Mouse (Mus musculus) hindbrain, embryonic 13.5 days (tissue): ENCODE measurements around the gene Tsen54. TPM values are rescaled to one million over a fixed set of nuclear protein-coding genes. Genes with fewer than 3 reads are reported as not detected.

Experiments used
- ATAC-seq: fragments of 200-750 bp; cut with Nextera tagmentation; 2 replicates; pipeline ENCODE4 v1.8.0; 2017; ENCODE audit warnings: moderate TSS enrichment; ENCODE audit not compliant: low FRiP score
- H3K27ac ChIP-seq: fragments of 300-500 bp; sonication (generic); 2 replicates; pipeline ENCODE4 v1.5.1; 2015; ENCODE audit warnings: inconsistent platforms, mild to moderate bottlenecking, moderate library complexity
- H3K27me3 ChIP-seq: fragments of 300-500 bp; sonication (generic); 2 replicates; pipeline ENCODE4 v1.6.1; 2015; ENCODE audit warnings: mild to moderate bottlenecking, inconsistent platforms
- H3K36me3 ChIP-seq: fragments of 300-500 bp; sonication (generic); 2 replicates; pipeline ENCODE4 v1.6.1; 2015; ENCODE audit warnings: mild to moderate bottlenecking, inconsistent platforms
- H3K4me1 ChIP-seq: fragments of 300-500 bp; sonication (generic); replicated peaks from 2 replicates; pipeline ENCODE4 v1.6.1; 2015; ENCODE audit warnings: inconsistent platforms
- H3K4me2 ChIP-seq: fragments of 300-500 bp; sonication (generic); 2 replicates; pipeline ENCODE4 v1.6.1; 2015; ENCODE audit warnings: inconsistent platforms, mild to moderate bottlenecking, moderate library complexity
- H3K4me3 ChIP-seq: fragments of 300-500 bp; sonication (generic); 2 replicates; pipeline ENCODE4 v1.5.1; 2015; ENCODE audit warnings: mild to moderate bottlenecking, inconsistent platforms
- H3K9ac ChIP-seq: fragments of 300-500 bp; sonication (generic); 2 replicates; pipeline ENCODE4 v1.6.1; 2015; ENCODE audit warnings: mild to moderate bottlenecking, inconsistent platforms
- H3K9me3 ChIP-seq: fragments of 300-500 bp; sonication (generic); 2 replicates; pipeline ENCODE4 v1.6.1; 2016; ENCODE audit warnings: inconsistent platforms
- WGBS: fragments of 180-500 bp; shearing (Covaris S2); methylation state at CpG from one replicate; pipeline ENCODE4 v1.1.7; 2015; 5-methylcytosine and 5-hydroxymethylcytosine counted together
- polyA plus RNA-seq: library from polyadenylated mRNA; unstranded; fragments of >200 nt; fragmentation: Nextera tagmentation; extraction: Ambion mirVana; gene quantifications from 2 replicates; pipeline ENCODE4 v1.2.1, GENCODE M21; 2015

Tsen54 gene
- polyA plus RNA-seq, 1 experiment from 2014 or later = 25.4 TPM

- Histone ChIP-seq H3K27ac (peak overlapping the region; percentile 88), H3K4me2 (peak overlapping the region; percentile 50), H3K4me1 (peaks cover 84% of the 10 kb centered on the region), H3K4me3 (no peak overlapping the region), H3K9ac (peak overlapping the region; percentile 21; the same call in 1 of the 2 replicates), H3K27me3 (no peaks in the 10 kb centered on the region), H3K36me3 (no peaks in the 10 kb centered on the region), H3K9me3 (no peaks in the 10 kb centered on the region)
- 2% methylated on average over 9 of the region's 9 CpGs for WGBS
- ATAC-seq = peak; percentile 74
Observed at GRCm38 (mm10) chr11:115779038-115779571, 35.4 kb upstream of the Tsen54 start.

- H3K9me3 ChIP-seq = no peaks in the 10 kb centered on the region
- H3K9ac ChIP-seq = peak overlapping the region; percentile 65
- peak; percentile 74 for ATAC-seq
- peak overlapping the region; percentile 23 for H3K4me3 ChIP-seq
- WGBS = 7% methylated on average over 20 of the region's 20 CpGs
- no peaks in the 10 kb centered on the region for H3K27me3 ChIP-seq
- H3K27ac ChIP-seq = peak overlapping the region; percentile 88
- H3K4me1 ChIP-seq = peaks cover 87% of the 10 kb centered on the region
- H3K36me3 ChIP-seq = peaks cover 1% of the 10 kb centered on the region; the same call in 1 of the 2 replicates
- H3K4me2 ChIP-seq = peak overlapping the region; percentile 50
Observed at GRCm38 (mm10) chr11:115780141-115781070, 34.1 kb upstream of the Tsen54 start.

- Histone ChIP-seq H3K36me3 (peaks cover 50% of the 10 kb centered on the region), H3K4me3 (no peak overlapping the region), H3K4me2 (no peak overlapping the region), H3K27ac (peak overlapping the region; percentile 52), H3K9ac (0 out of 2 replicates have a peak overlapping the region, but pooled peaks have one; percentile 39), H3K4me1 (peaks cover 51% of the 10 kb centered on the region), H3K27me3 (no peaks in the 10 kb centered on the region), H3K9me3 (no peaks in the 10 kb centered on the region)
- no peak for ATAC-seq
- WGBS = 61% methylated on average over 6 of the region's 6 CpGs
Observed at GRCm38 (mm10) chr11:115786473-115786872, 28.1 kb upstream of the Tsen54 start.

- no peak for ATAC-seq
- H3K36me3 ChIP-seq = peaks cover 83% of the 10 kb centered on the region
- no peak overlapping the region for H3K27ac ChIP-seq
- no peak overlapping the region for H3K4me2 ChIP-seq
- WGBS = 85% methylated on average over 7 of the region's 7 CpGs
- H3K9ac ChIP-seq = no peak overlapping the region
- no peaks in the 10 kb centered on the region for H3K27me3 ChIP-seq
- peaks cover 25% of the 10 kb centered on the region for H3K4me1 ChIP-seq
- no peak overlapping the region for H3K4me3 ChIP-seq
- H3K9me3 ChIP-seq = no peaks in the 10 kb centered on the region
Observed at GRCm38 (mm10) chr11:115789787-115790186, 24.7 kb upstream of the Tsen54 start.

GRCm38 (mm10) chr11:115791919-115792318 is 22.6 kb upstream of the Tsen54 start:
- Histone ChIP-seq H3K9ac (no peak overlapping the region), H3K27ac (no peak overlapping the region), H3K9me3 (no peaks in the 10 kb centered on the region), H3K36me3 (peaks cover 94% of the 10 kb centered on the region), H3K4me3 (no peak overlapping the region), H3K27me3 (no peaks in the 10 kb centered on the region), H3K4me1 (peaks cover 3% of the 10 kb centered on the region), H3K4me2 (no peak overlapping the region)
- ATAC-seq = no peak
- WGBS = 96% methylated on average over 16 of the region's 16 CpGs

- Histone ChIP-seq H3K9ac (no peak overlapping the region), H3K9me3 (no peaks in the 10 kb centered on the region), H3K27ac (no peak overlapping the region), H3K4me3 (no peak overlapping the region), H3K27me3 (no peaks in the 10 kb centered on the region), H3K4me1 (0 out of 2 replicates have a peak, but pooled peaks cover under 1% of the 10 kb centered on the region), H3K36me3 (peaks cover 95% of the 10 kb centered on the region), H3K4me2 (no peak overlapping the region)
- no peak for ATAC-seq
- 89% methylated on average over 14 of the region's 14 CpGs for WGBS
Observed at GRCm38 (mm10) chr11:115792353-115792752, 22.2 kb upstream of the Tsen54 start.

GRCm38 (mm10) chr11:115796898-115797297 is 17.6 kb upstream of the Tsen54 start:
- H3K36me3 ChIP-seq = peaks cover 100% of the 10 kb centered on the region
- no peaks in the 10 kb centered on the region for H3K4me1 ChIP-seq
- no peak for ATAC-seq
- 0 out of 2 replicates have a peak overlapping the region, but pooled peaks have one; percentile 9 for H3K27ac ChIP-seq
- H3K9ac ChIP-seq = no peak overlapping the region
- 83% methylated on average over 15 of the region's 15 CpGs for WGBS
- H3K4me2 ChIP-seq = no peak overlapping the region
- H3K4me3 ChIP-seq = no peak overlapping the region
- no peaks in the 10 kb centered on the region for H3K9me3 ChIP-seq
- no peaks in the 10 kb centered on the region for H3K27me3 ChIP-seq

- Histone ChIP-seq H3K27me3 (no peaks in the 10 kb centered on the region), H3K27ac (0 out of 2 replicates have a peak overlapping the region, but pooled peaks have one; percentile 9), H3K36me3 (peaks cover 100% of the 10 kb centered on the region), H3K4me1 (no peaks in the 10 kb centered on the region), H3K9me3 (no peaks in the 10 kb centered on the region), H3K4me3 (no peak overlapping the region), H3K9ac (no peak overlapping the region), H3K4me2 (no peak overlapping the region)
- 84% methylated on average over 9 of the region's 9 CpGs for WGBS
- ATAC-seq = no peak
Observed at GRCm38 (mm10) chr11:115797665-115798064, 16.9 kb upstream of the Tsen54 start.

GRCm38 (mm10) chr11:115800981-115801380 is 13.5 kb upstream of the Tsen54 start:
- no peaks in the 10 kb centered on the region for H3K9me3 ChIP-seq
- H3K4me2 ChIP-seq = no peak overlapping the region
- H3K27ac ChIP-seq = no peak overlapping the region
- no peaks in the 10 kb centered on the region for H3K27me3 ChIP-seq
- no peak for ATAC-seq
- 89% methylated on average over 17 of the region's 18 CpGs for WGBS
- no peaks in the 10 kb centered on the region for H3K4me1 ChIP-seq
- no peak overlapping the region for H3K9ac ChIP-seq
- H3K4me3 ChIP-seq = no peak overlapping the region
- H3K36me3 ChIP-seq = peaks cover 91% of the 10 kb centered on the region

- Histone ChIP-seq H3K36me3 (peaks cover 81% of the 10 kb centered on the region), H3K4me2 (no peak overlapping the region), H3K27ac (no peak overlapping the region), H3K9me3 (no peaks in the 10 kb centered on the region), H3K4me3 (no peak overlapping the region), H3K9ac (no peak overlapping the region), H3K4me1 (peaks cover 20% of the 10 kb centered on the region), H3K27me3 (no peaks in the 10 kb centered on the region)
- no peak for ATAC-seq
- 93% methylated on average over 24 of the region's 24 CpGs for WGBS
Observed at GRCm38 (mm10) chr11:115803072-115803709, 11.3 kb upstream of the Tsen54 start.

GRCm38 (mm10) chr11:115805005-115805404 is 9.5 kb upstream of the Tsen54 start:
- Histone ChIP-seq H3K4me3 (no peak overlapping the region), H3K36me3 (peaks cover 63% of the 10 kb centered on the region), H3K4me1 (peaks cover 38% of the 10 kb centered on the region), H3K27ac (no peak overlapping the region), H3K9me3 (no peaks in the 10 kb centered on the region), H3K4me2 (no peak overlapping the region), H3K9ac (no peak overlapping the region), H3K27me3 (no peaks in the 10 kb centered on the region)
- ATAC-seq = no peak
- 93% methylated on average over 7 of the region's 7 CpGs for WGBS

GRCm38 (mm10) chr11:115806154-115806553 is 8.4 kb upstream of the Tsen54 start:
- H3K4me1 ChIP-seq = peaks cover 49% of the 10 kb centered on the region
- H3K4me2 ChIP-seq = peak overlapping the region; percentile 92; the same call in 1 of the 2 replicates

More at GRCm38 (mm10) chr11:115806154-115806553, 8.4 kb upstream of the Tsen54 start:
- WGBS = 96% methylated on average over 10 of the region's 10 CpGs
- peaks cover 56% of the 10 kb centered on the region for H3K36me3 ChIP-seq
- no peak overlapping the region for H3K4me3 ChIP-seq
- H3K9ac ChIP-seq = no peak overlapping the region
- H3K27me3 ChIP-seq = no peaks in the 10 kb centered on the region
- H3K9me3 ChIP-seq = no peaks in the 10 kb centered on the region
- H3K27ac ChIP-seq = peak overlapping the region; percentile 83; the same call in 1 of the 2 replicates
- no peak for ATAC-seq
